Mouse (Mus musculus) retina, embryonic 14.5 days (tissue): ENCODE results near the gene Klhdc7a.

ENCODE experiments used
- DNase-seq: peaks from one replicate; pipeline ENCODE4 v3.0.0-alpha.2; 2015; ENCODE audit warnings: low spot score

The Klhdc7a gene

DNA sequence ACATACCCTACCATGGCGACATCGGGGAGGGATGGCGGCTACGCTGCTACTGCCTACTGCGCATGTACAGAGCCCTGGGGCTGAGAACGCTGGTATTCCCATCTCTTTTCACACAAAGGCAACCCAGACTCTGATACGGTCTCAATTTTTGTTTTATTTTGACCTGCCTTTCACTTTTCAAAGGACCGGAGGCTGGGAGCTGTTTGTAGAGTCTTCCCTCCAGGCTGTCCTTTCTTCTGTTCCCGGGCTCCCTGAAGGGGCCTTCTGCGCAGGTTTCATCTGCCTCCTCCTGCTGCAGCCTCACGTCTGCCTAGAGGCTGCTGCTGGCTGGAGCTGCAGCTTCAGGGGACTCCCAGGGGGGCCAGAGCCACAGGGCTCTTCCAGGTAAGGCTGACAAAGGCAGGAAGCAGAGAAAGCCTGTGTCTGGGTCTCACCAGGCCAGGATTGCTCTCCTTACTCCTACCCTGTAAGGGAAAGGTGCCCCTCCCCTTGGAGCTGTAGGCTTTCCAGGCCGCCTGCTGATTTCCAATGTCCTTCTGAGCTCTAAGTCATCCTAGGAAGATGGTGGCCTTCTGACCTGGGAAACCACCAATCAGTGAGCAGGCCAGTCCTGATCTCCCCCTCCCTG lies 7.6 kb downstream of the Klhdc7a start:
- no peak for DNase-seq

DNA sequence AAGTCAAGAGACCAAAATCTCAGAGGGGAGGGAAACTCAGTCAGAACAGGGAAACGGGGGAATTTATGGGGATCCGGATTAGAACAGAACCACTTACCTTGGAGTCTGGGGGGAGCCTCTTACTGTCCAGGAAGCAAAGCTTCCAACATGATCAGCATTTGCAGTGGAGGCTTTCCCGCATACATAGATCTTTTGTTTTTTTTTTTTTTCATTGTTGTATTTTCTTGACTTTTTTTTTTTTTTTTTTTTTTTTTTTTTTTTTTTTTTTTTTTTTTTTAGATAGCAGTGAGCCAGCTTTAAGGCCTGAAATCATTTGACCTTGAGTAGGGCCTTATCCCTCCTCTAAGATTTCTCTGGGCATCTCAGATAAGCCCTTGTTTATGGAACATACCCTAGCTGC lies 8.6 kb downstream of the Klhdc7a start:
- DNase-seq, result no peak

DNA sequence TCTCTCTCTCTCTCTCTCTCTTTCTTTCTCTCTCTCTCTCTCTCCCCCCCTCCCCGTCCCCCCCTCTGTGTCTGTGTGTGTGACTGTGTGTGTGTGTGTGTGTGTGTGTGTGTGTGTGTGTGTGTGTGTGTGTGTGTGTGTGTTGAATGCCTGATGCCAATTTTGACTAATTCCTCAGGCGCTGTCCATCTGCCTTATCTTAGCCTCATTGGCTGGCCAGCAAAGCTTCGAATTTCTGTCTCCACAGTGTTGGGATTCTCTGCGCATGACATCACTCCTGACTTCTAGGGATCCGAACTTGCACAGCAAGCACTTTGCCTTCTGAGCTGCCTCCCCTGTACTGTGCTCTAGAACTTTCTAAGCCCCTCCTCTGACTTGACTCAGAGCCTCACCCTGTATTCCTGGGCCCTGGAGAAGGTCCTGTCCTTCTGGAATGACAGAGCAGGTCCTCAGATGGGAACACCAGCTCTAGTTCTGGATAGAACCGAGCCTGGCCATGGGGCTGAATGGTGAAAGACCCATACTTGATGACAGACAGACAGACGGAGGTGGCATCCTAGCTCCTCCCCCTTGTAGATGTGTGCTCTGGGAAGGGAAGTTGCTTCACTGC lies 16.8 kb downstream of the Klhdc7a start:
- DNase-seq, result no peak

DNA sequence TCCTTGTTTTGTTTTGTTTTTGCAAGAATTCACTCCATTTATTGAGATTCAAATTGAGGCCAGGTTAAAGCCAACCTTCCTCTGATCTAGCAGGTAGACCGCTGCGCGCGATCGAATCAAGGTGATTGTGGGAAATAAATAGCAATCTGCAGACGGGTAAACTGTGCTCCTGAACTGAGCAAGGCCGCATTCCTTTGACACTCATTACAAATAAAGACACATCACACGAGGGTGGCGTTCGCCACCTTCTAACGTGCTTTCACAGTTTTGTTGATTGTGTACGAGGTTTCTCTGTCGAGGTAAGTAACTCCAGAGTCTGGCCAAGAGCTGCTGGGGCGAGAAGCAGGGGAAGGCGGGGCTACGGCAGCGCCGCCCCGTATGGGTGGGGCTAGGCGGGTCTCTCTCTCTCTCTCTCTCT lies 17.4 kb downstream of the Klhdc7a start:
- peak; percentile 70 for DNase-seq

DNA sequence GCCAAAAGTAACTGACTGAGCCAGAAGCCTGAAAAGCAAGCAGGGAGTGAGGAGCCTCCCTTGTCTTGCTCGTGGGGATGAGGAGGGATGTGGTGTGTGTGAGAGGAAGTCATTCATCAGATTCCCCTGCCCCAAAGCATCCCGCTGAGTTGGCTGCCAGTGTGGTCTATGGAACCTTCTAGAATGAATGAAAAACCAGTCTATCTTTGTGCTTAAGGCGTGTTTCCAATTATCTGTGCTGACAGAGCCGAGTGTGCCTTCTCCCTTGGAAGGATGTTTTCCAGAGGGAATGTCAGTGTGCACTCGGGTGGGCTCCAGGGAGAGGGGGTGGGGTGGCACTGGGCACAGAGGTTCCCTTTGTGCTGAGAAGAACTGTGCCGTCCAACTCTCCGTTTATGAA lies 19.2 kb downstream of the Klhdc7a start:
- peak; percentile 49 for DNase-seq

DNA sequence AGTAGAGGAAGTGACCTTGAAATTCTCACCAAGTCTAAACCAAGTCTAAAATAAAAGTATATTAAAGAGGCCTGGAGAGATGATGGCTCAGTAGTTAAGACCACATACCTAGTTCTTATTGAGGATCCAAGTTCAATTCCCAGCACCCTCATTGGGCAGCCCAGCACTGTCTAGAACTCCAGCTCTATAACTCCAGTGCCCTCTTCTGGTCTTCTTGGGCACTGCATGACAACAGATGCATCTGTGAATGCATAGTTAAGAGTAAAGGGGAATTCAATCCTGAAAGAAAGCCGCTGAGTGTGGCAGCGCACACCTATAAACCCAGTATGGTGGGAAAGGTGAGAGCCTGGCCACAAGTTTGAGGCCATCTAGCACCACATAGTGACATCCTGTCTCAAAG lies 20.5 kb downstream of the Klhdc7a start:
- DNase-seq, result no peak

DNA sequence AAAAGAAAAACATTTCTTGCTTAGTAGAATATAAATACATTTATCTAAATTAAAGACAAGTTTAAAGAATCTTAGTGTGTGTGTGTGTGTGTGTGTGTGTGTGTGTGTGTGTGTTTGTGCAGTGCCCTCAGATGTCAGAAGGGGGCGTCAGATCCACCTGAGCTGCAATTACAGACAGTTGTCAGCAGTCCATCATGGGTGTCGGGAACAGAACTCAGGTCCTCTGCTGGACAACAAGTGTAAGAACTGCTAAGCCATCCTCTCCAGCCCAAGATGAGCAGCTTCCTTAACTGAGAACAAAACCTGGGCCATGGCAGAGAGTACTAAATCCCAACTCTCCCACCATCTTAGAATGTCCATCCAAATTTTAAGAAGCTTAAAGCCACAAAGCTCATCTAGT lies 26.0 kb downstream of the Klhdc7a start:
- no peak for DNase-seq

DNA sequence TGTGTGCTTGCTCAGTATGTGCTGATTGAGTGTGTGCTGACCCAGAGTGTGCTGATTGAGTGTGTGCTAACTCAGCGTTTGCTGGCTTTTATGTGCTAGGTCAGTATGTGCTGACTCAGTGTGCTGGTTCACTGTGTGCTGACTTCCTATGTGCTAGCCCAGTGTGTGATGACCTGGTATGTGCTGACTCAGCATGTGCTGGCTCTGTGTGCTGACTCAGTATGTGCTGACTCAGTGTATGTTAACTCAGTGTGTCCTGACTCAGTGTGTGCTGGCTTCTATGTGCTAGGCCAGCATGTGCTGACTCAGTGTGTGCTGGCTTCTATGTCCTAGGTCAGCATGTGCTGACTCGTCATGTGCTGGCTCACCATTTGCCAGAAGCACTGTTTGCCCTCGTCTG lies 32.3 kb downstream of the Klhdc7a start:
- no peak for DNase-seq

DNA sequence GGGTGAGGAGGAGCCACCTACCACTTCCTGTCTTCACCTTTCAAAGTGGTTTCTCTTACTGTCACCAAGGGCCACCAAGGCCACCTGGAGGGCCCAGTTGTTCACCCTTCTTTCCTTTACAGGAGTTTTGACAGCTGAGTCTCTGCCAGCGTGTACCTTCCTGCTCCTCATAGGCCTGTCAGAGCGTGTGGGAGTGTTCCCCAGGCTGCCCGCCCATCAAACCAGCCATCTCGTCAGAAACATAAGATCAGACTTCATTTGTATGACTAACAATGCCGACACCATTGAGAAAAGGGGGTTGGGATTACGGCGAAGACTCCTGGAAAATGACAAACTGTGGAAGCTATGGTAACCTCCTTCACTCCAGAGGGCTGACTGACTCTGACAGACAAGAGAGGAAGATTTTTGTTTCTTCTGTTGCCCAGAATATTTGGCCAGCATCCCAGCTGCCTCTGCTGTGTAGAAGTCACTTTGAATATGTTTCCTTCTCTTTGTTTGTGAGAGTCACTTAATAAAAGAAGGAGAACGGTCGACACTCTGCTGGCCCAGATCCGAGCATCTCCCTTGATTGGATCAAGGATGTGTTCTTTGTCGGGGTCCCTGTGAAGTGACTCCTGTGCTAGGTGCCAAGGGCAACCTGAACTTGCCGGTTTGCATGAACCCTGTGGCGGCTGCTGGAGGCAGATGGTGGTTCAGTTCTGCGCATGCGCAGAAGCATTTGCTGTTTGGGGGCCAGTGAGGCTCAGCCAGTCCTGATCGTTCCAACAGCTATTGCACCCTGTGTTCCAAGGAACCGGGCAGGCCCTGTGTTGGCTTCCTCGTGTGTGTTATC lies 34.6 kb downstream of the Klhdc7a start:
- no peak for DNase-seq

DNA sequence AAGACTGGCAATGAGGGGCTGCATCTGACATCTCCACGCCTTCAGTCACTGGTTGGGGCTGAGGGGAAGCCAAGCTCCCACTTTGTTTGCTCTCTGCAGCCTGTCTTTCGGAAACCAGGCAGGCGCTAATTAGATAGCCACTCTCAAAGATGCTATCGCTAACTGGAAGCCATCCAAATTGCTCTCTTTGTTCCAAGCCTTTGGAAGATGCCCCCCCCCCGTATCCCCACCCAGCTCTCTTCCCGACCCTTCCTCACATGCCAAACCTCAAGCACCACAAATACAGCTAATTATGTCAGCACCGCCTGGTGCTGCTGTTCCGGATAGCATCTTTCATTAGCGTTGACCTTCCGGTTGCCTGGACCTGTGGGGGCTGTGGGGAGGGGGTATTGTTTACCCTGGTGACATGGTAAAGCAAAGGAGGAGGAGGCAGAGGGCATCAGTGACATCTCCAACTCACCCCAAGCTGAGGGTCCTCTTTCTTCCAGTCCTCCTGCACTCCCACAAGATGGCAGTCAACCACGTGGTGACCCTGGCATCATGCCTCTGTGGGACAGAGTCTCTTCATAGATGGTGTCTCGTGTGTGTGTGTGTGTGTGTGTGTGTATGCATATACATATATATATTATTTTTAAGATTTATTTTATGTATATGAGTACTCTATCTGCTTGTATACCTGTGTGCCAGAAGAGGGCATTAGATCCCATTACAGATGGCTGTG lies 35.9 kb downstream of the Klhdc7a start:
- DNase-seq, result peak; percentile 61

DNA sequence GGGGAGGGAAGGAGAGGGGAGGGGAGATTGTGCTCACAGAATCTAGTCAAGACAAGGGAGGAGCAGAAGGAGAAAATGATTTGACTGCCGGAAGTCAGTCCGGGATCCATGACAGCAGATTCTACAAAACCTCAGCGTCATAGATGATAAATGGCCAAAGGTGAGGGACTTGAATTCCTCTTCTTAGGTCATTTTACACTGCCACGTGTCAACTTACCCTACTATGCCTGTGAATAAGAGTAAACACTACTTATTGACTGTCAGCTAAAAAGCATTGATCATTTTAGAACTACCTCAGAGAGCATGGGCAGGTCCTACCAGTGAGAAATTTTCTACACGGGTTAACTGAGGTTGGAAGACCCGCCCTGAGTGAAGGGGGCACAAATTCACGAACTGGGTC lies 36.9 kb downstream of the Klhdc7a start:
- no peak for DNase-seq

DNA sequence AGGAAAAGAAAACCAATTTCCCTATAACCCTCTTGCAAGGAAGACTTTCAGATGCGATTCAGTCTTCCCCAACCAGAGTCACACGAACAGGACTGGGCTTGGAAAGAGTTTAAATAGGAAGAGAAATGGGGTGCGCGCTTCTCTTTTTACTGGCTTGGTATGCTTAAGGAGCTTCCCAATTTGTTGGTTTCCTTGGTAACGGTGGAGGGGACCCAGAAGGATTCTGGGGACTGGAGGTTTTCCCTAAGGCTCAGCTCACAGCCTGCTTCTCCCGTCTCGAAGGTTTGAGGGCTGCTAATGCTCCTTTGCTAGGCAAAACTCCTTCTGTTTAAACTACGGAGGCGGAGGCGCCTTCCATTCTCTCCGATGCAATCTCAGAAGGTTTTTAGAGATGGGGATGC lies 41.7 kb downstream of the Klhdc7a start:
- no peak for DNase-seq

DNA sequence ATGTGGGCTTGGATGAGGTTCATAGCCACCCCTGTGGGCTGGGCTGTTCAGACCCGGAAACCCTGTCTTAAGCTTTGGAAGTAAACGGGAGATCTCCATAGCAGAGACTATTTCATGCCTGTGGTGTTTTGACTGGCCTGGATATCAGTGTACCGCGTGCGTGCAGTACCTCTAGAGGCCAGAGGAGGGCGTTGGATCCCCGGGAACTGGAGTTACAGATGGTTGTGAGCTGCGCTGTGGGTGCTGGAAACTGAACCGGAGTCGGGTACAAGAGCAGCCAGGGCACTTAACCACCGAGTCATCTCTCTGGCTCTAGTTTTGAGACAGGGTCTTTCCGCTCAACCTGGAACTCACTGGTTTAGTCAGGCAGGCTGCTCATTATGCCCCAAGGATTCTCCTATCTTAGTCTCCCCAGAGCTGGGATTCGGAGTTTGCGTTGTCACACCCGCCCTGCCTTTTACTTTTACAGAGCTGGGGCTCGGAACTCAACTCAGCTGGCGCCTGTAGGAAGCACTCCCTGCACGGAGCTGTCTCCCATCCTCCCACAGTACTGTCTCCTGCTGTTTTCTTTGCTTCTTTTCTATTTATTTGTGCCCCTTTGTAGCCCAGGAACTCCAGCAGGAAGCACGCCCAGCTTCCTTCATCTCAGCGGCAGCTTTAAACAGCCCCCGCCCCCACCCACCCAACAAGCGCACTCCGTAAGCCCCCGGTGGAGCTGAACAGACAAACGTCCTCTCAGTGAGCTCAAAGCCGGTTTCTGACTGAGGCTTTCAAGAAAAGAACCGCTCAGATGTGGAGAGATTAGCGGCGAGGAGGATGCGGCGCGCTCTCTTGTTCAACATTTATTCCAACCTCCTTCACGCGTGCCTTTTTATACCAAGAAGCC lies 42.3 kb downstream of the Klhdc7a start:
- DNase-seq, result no peak

DNA sequence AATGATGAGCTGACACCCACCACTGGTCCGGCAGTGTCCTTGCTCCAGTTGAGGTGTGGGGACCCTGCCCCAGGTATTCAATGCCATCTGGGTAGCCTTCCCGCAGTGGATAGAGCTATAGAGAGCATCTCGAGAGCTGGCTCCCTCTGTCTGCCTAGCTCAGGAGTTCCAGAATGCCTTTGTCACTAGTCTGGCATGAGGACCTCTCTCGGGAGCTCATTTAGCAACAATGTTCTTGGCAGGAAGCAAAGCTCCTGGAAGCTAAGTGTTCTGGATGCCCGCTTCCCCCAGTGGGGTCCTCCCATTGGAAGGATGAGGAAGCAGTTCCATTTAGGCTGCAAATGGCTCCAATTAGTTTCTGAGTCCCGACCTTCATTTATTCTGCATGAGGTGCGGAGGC lies 51.1 kb downstream of the Klhdc7a start:
- no peak for DNase-seq
